Mouse (Mus musculus) lung, adult 2 months (tissue): ENCODE data around the gene Cntnap1. TPM values are rescaled to one million over a fixed set of nuclear protein-coding genes. Genes with fewer than 3 reads are reported as not detected.
"Not testable (repeated sequence)": the region's sequence is repeated elsewhere in the genome, so short reads cannot be mapped to it uniquely, and the experiment has no call there.

Experiments used
- DNase-seq: peaks from one replicate; pipeline ENCODE4 v3.0.0; 2022
- H3K4me1 ChIP-seq: fragments of 200-500 bp; 2 replicates; pipeline ENCODE4 v1.6.1; 2011; ENCODE audit warnings: low read length; ENCODE audit not compliant: control insufficient read depth, insufficient read depth
- H3K4me3 ChIP-seq: fragments of 200-500 bp; replicated peaks from 2 replicates; pipeline ENCODE3; 2011; ENCODE audit warnings: low read depth, mild to moderate bottlenecking, control low read depth, low read length; ENCODE audit errors: extremely low read depth
- CTCF ChIP-seq: fragments of 200-500 bp; IDR thresholded peaks from 2 replicates; pipeline ENCODE4 v1.5.1; 2011; ENCODE audit warnings: mild to moderate bottlenecking, low read length, control low read depth; ENCODE audit not compliant: insufficient read depth
- POLR2A ChIP-seq: fragments of 200-500 bp; IDR thresholded peaks from 2 replicates; pipeline ENCODE4 v1.6.1; 2011; ENCODE audit warnings: low read depth, mild to moderate bottlenecking, control low read depth, low read length, borderline replicate concordance; ENCODE audit errors: extremely low read depth
- WGBS: fragments of 180-500 bp; shearing (Covaris S2); methylation state at CpG from one replicate; pipeline ENCODE4 v1.1.7; 2018; 5-methylcytosine and 5-hydroxymethylcytosine counted together
- polyA plus RNA-seq: library from polyadenylated mRNA; depleted of rRNA; stranded (reverse); fragments of >200 nt; gene quantifications from 2 replicates; pipeline ENCODE4 v1.2.3, GENCODE M21; 2012; rRNA removed

Gene Cntnap1
- 2.6 and 2.7 TPM in 2 replicates for polyA plus RNA-seq

- DNase-seq: peak; percentile 71
- no peak for TF ChIP-seq CTCF
- peak; percentile 43; the same call in 1 of the 2 replicates for TF ChIP-seq POLR2A
- WGBS: 2% methylated on average over 35 of the region's 35 CpGs
- Histone ChIP-seq H3K4me1 (peaks cover 20% of the 10 kb centered on the region), H3K4me3 (peak within 1 kb of the TSS; percentile 97)
Measured at GRCm38 (mm10) chr11:101170354-101170810, at the start of gene Cntnap1. Cntnap1 (plus strand) TSS chr11:101170523.

- peaks cover 7% of the 10 kb centered on the region for H3K4me1 ChIP-seq
- WGBS: 18% methylated on average over 19 of the region's 19 CpGs
- DNase-seq: no peak
- TF ChIP-seq CTCF: no peak
- no peak for TF ChIP-seq POLR2A
- peak overlapping the region; percentile 74 for H3K4me3 ChIP-seq
Measured at GRCm38 (mm10) chr11:101120545-101121188, 49.7 kb upstream of the Cntnap1 start.

- H3K4me1 ChIP-seq, DNase-seq, H3K4me3 ChIP-seq: not testable (repeated sequence)
- WGBS: 94% methylated on average over 8 of the region's 8 CpGs
Measured at GRCm38 (mm10) chr11:101124494-101124893, 45.8 kb upstream of the Cntnap1 start.

GRCm38 (mm10) chr11:101125008-101125407 is 45.3 kb upstream of the Cntnap1 start:
- 97% methylated on average over 9 of the region's 9 CpGs for whole genome bisulfite sequencing
- not testable (repeated sequence) for H3K4me3 ChIP-seq, H3K4me1 ChIP-seq, DNase-seq

GRCm38 (mm10) chr11:101127075-101127474 is 43.2 kb upstream of the Cntnap1 start:
- H3K4me1 ChIP-seq: no peaks in the 10 kb centered on the region
- 100% methylated on average over 1 of the region's 1 CpGs for WGBS
- no peak for DNase-seq
- TF ChIP-seq POLR2A (no peak), CTCF (no peak)
- no peak overlapping the region for H3K4me3 ChIP-seq

GRCm38 (mm10) chr11:101128996-101129577 is 41.2 kb upstream of the Cntnap1 start:
- no peak overlapping the region for H3K4me3 ChIP-seq
- DNase-seq: no peak
- H3K4me1 ChIP-seq: no peaks in the 10 kb centered on the region
- TF ChIP-seq POLR2A (no peak), CTCF (no peak)
- 80% methylated on average over 11 of the region's 11 CpGs for WGBS

GRCm38 (mm10) chr11:101130056-101130756 is 40.1 kb upstream of the Cntnap1 start:
- 38% methylated on average over 18 of the region's 18 CpGs for WGBS

GRCm38 (mm10) chr11:101131187-101131586 is 39.1 kb upstream of the Cntnap1 start:
- TF ChIP-seq CTCF (no peak), POLR2A (no peak)
- no peak overlapping the region for H3K4me3 ChIP-seq
- 85% methylated on average over 2 of the region's 2 CpGs for WGBS
- no peaks in the 10 kb centered on the region for H3K4me1 ChIP-seq
- DNase-seq: no peak

More at GRCm38 (mm10) chr11:101130056-101130756, 40.1 kb upstream of the Cntnap1 start:
- no peak for DNase-seq
- TF ChIP-seq CTCF (no peak), POLR2A (no peak)
- Histone ChIP-seq H3K4me3 (no peak overlapping the region), H3K4me1 (no peaks in the 10 kb centered on the region)

- H3K4me1 ChIP-seq: no peaks in the 10 kb centered on the region
- no peak overlapping the region for H3K4me3 ChIP-seq
- TF ChIP-seq CTCF: peak; percentile 28; the same call in 1 of the 2 replicates
- no peak for TF ChIP-seq POLR2A
- WGBS: 91% methylated on average over 6 of the region's 6 CpGs
- DNase-seq: no peak
Measured at GRCm38 (mm10) chr11:101131701-101132100, 38.6 kb upstream of the Cntnap1 start.

- Histone ChIP-seq H3K4me3 (no peak overlapping the region), H3K4me1 (no peaks in the 10 kb centered on the region)
- TF ChIP-seq POLR2A: no peak
- DNase-seq: no peak
- WGBS: 27% methylated on average over 12 of the region's 12 CpGs
Measured at GRCm38 (mm10) chr11:101133037-101133436, 37.3 kb upstream of the Cntnap1 start.
